Mouse (Mus musculus) forebrain, postnatal 0 days (tissue): ENCODE measurements around the gene BC005624. TPM values are rescaled to one million over a fixed set of nuclear protein-coding genes. Genes with fewer than 3 reads are reported as not detected.

ENCODE experiments used
- ATAC-seq: fragments of 200-750 bp; cut with Nextera tagmentation; 2 replicates; pipeline ENCODE4 v1.8.0; 2017; ENCODE audit warnings: mild to moderate bottlenecking, moderate library complexity
- DNase-seq: peaks from one replicate; pipeline ENCODE4 v3.0.0-alpha.2; 2015
- H3K27ac ChIP-seq: fragments of 300-500 bp; sonication (generic); 2 replicates; pipeline ENCODE4 v1.5.1; 2014; ENCODE audit warnings: low read depth, mild to moderate bottlenecking, antibody characterized with exemption, low read length, moderate library complexity, mixed read lengths
- H3K27me3 ChIP-seq: fragments of 300-500 bp; sonication (generic); 2 replicates; pipeline ENCODE4 v1.6.1; 2014; ENCODE audit warnings: mild to moderate bottlenecking, low read length, mixed read lengths; ENCODE audit not compliant: insufficient read depth
- H3K36me3 ChIP-seq: fragments of 300-500 bp; sonication (generic); 2 replicates; pipeline ENCODE4 v1.6.1; 2014; ENCODE audit warnings: mild to moderate bottlenecking, moderate library complexity; ENCODE audit not compliant: insufficient read depth
- H3K4me1 ChIP-seq: fragments of 300-500 bp; sonication (generic); 2 replicates; pipeline ENCODE4 v1.6.1; 2014; ENCODE audit warnings: antibody characterized with exemption; ENCODE audit not compliant: insufficient read depth
- H3K4me2 ChIP-seq: fragments of 300-500 bp; sonication (generic); 2 replicates; pipeline ENCODE4 v1.6.1; 2014; ENCODE audit warnings: low read depth, mild to moderate bottlenecking, moderate library complexity
- H3K4me3 ChIP-seq: fragments of 300-500 bp; sonication (generic); 2 replicates; pipeline ENCODE4 v1.5.1; 2014; ENCODE audit warnings: low read depth, low read length, mixed read lengths
- H3K9ac ChIP-seq: fragments of 300-500 bp; sonication (generic); 2 replicates; pipeline ENCODE4 v1.6.1; 2014; ENCODE audit warnings: mild to moderate bottlenecking
- H3K9me3 ChIP-seq: fragments of 300-500 bp; sonication (generic); 2 replicates; pipeline ENCODE4 v1.6.1; 2016; ENCODE audit warnings: low read length
- CTCF ChIP-seq: sonication (generic); IDR thresholded peaks from 2 replicates; pipeline ENCODE4 v1.5.1; 2016; ENCODE audit warnings: antibody characterized with exemption, control low read depth, low read depth
- WGBS: fragments of 180-500 bp; shearing (Covaris S2); extraction: QIAGEN DNeasy Blood & Tissue Kit; methylation state at CpG from one replicate; pipeline ENCODE4 v1.1.7; 2014; 5-methylcytosine and 5-hydroxymethylcytosine counted together
- polyA plus RNA-seq: library from polyadenylated mRNA; unstranded; fragments of >200 nt; fragmentation: Nextera tagmentation; extraction: Ambion mirVana; gene quantifications from 2 replicates; pipeline ENCODE4 v1.2.1, GENCODE M21; 2015
- total RNA-seq: library from RNA; depleted of rRNA; stranded (reverse); fragments of >200 nt; gene quantifications from 2 replicates; pipeline ENCODE4 v1.2.3, GENCODE M21; 2014

The BC005624 gene
- total and polyA plus RNA-seq, 2 experiments from 2014 or later: 43.3 to 84.6 TPM

GRCm38 (mm10) chr2:31018519-31018918 is 36.5 kb upstream of the BC005624 start:
- no peak for DNase-seq
- Histone ChIP-seq H3K36me3 (peaks cover 70% of the 10 kb centered on the region), H3K9ac (no peak overlapping the region), H3K4me1 (no peaks in the 10 kb centered on the region), H3K27me3 (no peaks in the 10 kb centered on the region), H3K4me3 (no peak overlapping the region), H3K4me2 (no peak overlapping the region), H3K9me3 (no peaks in the 10 kb centered on the region), H3K27ac (no peak overlapping the region)
- no peak for TF ChIP-seq CTCF
- WGBS: 89% methylated on average over 7 of the region's 8 CpGs
- ATAC-seq: no peak

GRCm38 (mm10) chr2:31017625-31018317 is 35.8 kb upstream of the BC005624 start:
- DNase-seq: no peak
- Histone ChIP-seq H3K9ac (no peak overlapping the region), H3K27me3 (no peaks in the 10 kb centered on the region), H3K27ac (no peak overlapping the region), H3K36me3 (peaks cover 66% of the 10 kb centered on the region), H3K4me1 (no peaks in the 10 kb centered on the region), H3K4me2 (no peak overlapping the region), H3K9me3 (no peaks in the 10 kb centered on the region), H3K4me3 (no peak overlapping the region)
- ATAC-seq: no peak
- 94% methylated on average over 18 of the region's 18 CpGs for WGBS
- TF ChIP-seq CTCF: no peak

- WGBS: 79% methylated on average over 14 of the region's 14 CpGs
- DNase-seq (no peak), ATAC-seq (no peak)
- no peaks in the 10 kb centered on the region for H3K27me3 ChIP-seq
- no peak overlapping the region for H3K4me2 ChIP-seq
- H3K27ac ChIP-seq: no peak overlapping the region
- TF ChIP-seq CTCF: no peak
- H3K36me3 ChIP-seq: peaks cover 48% of the 10 kb centered on the region
- no peaks in the 10 kb centered on the region for H3K4me1 ChIP-seq
- no peak overlapping the region for H3K9ac ChIP-seq
- H3K9me3 ChIP-seq: no peaks in the 10 kb centered on the region
- H3K4me3 ChIP-seq: no peak overlapping the region
Observed at GRCm38 (mm10) chr2:31013371-31014120, 31.5 kb upstream of the BC005624 start.

DNA sequence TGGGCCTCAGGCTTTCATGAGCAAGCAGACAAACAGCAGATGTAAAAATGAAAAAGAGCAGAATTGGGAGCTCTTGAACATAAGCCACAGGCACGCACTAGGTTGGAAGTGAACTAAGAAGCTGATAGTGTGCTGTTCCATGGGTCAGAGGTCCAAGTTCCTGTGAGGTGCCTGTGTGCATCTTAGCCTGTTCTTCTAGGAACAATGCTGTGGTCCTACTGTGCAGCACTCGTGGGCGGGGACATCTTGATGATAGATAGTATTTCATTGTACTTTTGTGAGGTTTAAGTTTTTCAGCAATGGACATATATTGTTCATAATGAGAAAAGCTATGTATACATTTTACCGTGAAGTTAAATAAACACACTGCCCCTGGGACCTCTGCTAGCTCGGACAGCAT is 25.2 kb upstream of the BC005624 start:
- no peak for TF ChIP-seq CTCF
- Histone ChIP-seq H3K9me3 (no peaks in the 10 kb centered on the region), H3K9ac (no peak overlapping the region), H3K4me3 (no peak overlapping the region), H3K27me3 (no peaks in the 10 kb centered on the region), H3K4me2 (no peak overlapping the region), H3K4me1 (no peaks in the 10 kb centered on the region), H3K36me3 (peaks cover 71% of the 10 kb centered on the region), H3K27ac (no peak overlapping the region)
- WGBS: 95% methylated on average over 5 of the region's 5 CpGs
- DNase-seq (no peak), ATAC-seq (no peak)

DNA sequence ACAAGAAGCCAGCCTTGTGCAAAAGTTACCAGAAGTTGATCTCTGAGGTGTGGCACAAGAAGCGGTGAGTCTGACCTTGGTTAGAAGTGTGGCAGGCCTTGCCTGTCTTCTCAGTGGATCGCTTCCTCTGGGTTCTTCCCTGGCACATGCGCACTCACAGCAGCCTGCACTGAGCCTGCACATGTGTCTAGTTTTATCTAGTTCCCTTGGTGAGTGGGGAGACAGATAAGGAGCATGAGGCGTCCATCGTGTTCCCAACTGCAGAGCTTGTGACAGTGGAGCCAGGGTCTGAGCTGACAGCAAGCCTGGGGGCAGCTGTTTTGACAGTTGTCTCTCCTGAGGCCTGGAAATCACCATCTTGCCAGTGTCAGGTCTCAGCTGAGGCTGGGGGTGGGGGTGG is 24.4 kb upstream of the BC005624 start:
- Histone ChIP-seq H3K4me2 (no peak overlapping the region), H3K4me3 (no peak overlapping the region), H3K36me3 (peaks cover 74% of the 10 kb centered on the region), H3K27ac (no peak overlapping the region), H3K9ac (no peak overlapping the region), H3K4me1 (no peaks in the 10 kb centered on the region), H3K9me3 (no peaks in the 10 kb centered on the region), H3K27me3 (no peaks in the 10 kb centered on the region)
- 84% methylated on average over 5 of the region's 5 CpGs for WGBS
- no peak for TF ChIP-seq CTCF
- DNase-seq (no peak), ATAC-seq (no peak)

DNA sequence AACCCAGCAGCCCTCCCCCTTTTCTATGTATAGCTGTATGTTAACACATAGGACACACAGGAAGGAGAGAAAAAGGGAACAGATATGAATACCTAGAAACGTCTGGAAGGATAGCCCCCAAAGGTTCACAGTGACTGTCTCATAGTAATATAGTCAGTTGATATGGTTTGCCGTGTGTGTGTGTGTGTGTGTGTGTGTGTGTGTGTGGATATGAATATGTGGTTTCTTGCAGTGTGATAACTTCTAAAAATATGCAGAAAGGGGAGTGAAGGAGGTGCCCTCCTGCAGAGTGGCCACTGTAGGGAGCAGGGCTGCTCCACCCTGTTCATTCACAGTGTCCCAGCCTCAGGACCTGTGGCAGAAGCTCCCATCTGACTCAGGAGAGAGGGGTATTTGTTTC is 23.5 kb upstream of the BC005624 start:
- Histone ChIP-seq H3K9me3 (no peaks in the 10 kb centered on the region), H3K4me3 (no peak overlapping the region), H3K9ac (no peak overlapping the region), H3K27ac (no peak overlapping the region), H3K4me1 (no peaks in the 10 kb centered on the region), H3K4me2 (no peak overlapping the region), H3K27me3 (no peaks in the 10 kb centered on the region), H3K36me3 (peaks cover 71% of the 10 kb centered on the region)
- DNase-seq: no peak
- WGBS: 76% methylated on average over 2 of the region's 2 CpGs
- no peak for ATAC-seq
- TF ChIP-seq CTCF: no peak

- Histone ChIP-seq H3K27me3 (no peaks in the 10 kb centered on the region), H3K36me3 (peaks cover 62% of the 10 kb centered on the region), H3K9ac (no peak overlapping the region), H3K4me3 (no peak overlapping the region), H3K4me1 (no peaks in the 10 kb centered on the region), H3K9me3 (no peaks in the 10 kb centered on the region), H3K27ac (no peak overlapping the region), H3K4me2 (no peak overlapping the region)
- 93% methylated on average over 10 of the region's 10 CpGs for WGBS
- ATAC-seq (no peak), DNase-seq (no peak)
- TF ChIP-seq CTCF: no peak
Observed at GRCm38 (mm10) chr2:31002857-31003256, 20.9 kb upstream of the BC005624 start.
